Comparison of ENCODE assay signal across 9 mouse cellular contexts in genomic region chr12:82467641-82468040, GRCm38 (mm10).
DNase-seq lines count a peak whose midpoint lies in the region; TF ChIP-seq lines count a peak whose summit lies in the region.
"Had no signal": no experiment of that assay in that cellular context is flagged by ENCODE, and none has a peak within 500 bp of the region (broad histone marks: within the 10 kb centered on the region; RNA-seq: fewer than 3 reads in every experiment).

No protein-coding gene starts in this region.

- TF ChIP-seq CTCF in thymus, adult 2 months (IDR thresholded peaks at IDR 0.05; ENCODE audit: borderline replicate concordance, control insufficient read depth, extremely low read depth, insufficient read depth, low read length, poor library complexity), result no peak

- H3K4me3 ChIP-seq in thymus, adult 2 months (ENCODE audit: control insufficient read depth, insufficient read depth, low read length), result no peak overlapping the region
- H3K4me3 ChIP-seq: embryonic facial prominence, embryonic 12.5 days had no signal

- intact Hi-C loops in gastrocnemius, postnatal 36 days (cut with DNase I), result loop anchor here (5.0 kb wide), 1 partner anchor 295 kb away; no protein-coding TSS in a partner anchor
- intact Hi-C loops in left cerebral cortex, postnatal 25 days (cut with DNase I), result loop anchor here (5.0 kb wide), 1 partner anchor 295 kb away; no protein-coding TSS in a partner anchor

- no peak overlapping the region for H3K27ac ChIP-seq in thymus, adult 2 months (ENCODE audit: control insufficient read depth, insufficient read depth, low read length)
- H3K27ac ChIP-seq: embryonic facial prominence, embryonic 12.5 days had no signal

- peaks cover 7% of the 10 kb centered on the region for H3K4me1 ChIP-seq in thymus, adult 2 months (replicated peaks; ENCODE audit: control insufficient read depth, insufficient read depth, low read length)

- TF ChIP-seq POLR2A in thymus, adult 2 months (IDR thresholded peaks at IDR 0.05; ENCODE audit: control insufficient read depth, extremely low read depth, insufficient read depth, low read length, poor library complexity), result no peak

- H3K27me3 ChIP-seq in thymus, adult 2 months (ENCODE audit: control insufficient read depth, insufficient read depth, low read length), result no peaks in the 10 kb centered on the region
- H3K27me3 ChIP-seq: embryonic facial prominence, embryonic 12.5 days had no signal

- 76% methylated on average over 2 of the region's 2 CpGs for WGBS in thymus, adult 2 months

- DNase-seq in gastrocnemius, postnatal 10 days, result peak; percentile 26
- DNase-seq in gastrocnemius, postnatal 36 days, result no peak
- peak; percentile 33 for DNase-seq in thymus, postnatal 4 days
- no peak for DNase-seq in thymus, adult 2 months
- DNase-seq in left cerebral cortex, postnatal 25 days (ENCODE audit: low spot score in 2 of 2), result peak; percentile 60 to 80
- peak; percentile 68 for DNase-seq in testis, postnatal 10 days (ENCODE audit: low spot score)
- DNase-seq in thymus, postnatal 10 days (ENCODE audit: low spot score in 2 of 2), result no peak
- DNase-seq in c-Kit-positive CD71-positive TER-119-positive erythroid progenitor cells, embryonic 14.5 days (ENCODE audit: low spot score), result no peak

- H3K36me3 ChIP-seq in thymus, adult 2 months (ENCODE audit: control insufficient read depth, insufficient read depth, low read length), result no peaks in the 10 kb centered on the region
- H3K36me3 ChIP-seq: embryonic facial prominence, embryonic 12.5 days had no signal

Comparison
In these comparisons a context has a peak if more than half of its experiments do, and no peak if none do; other contexts are left out.
1. DNase-seq: peak in gastrocnemius, postnatal 10 days (single experiment), thymus, postnatal 4 days (single experiment), left cerebral cortex, postnatal 25 days (2 of 2) and testis, postnatal 10 days (single experiment); none in gastrocnemius, postnatal 36 days (0 of 2), thymus, adult 2 months (single experiment), thymus, postnatal 10 days (0 of 2) and c-Kit-positive CD71-positive TER-119-positive erythroid progenitor cells, embryonic 14.5 days (single experiment).